Mouse (Mus musculus) spleen, adult 18-20 months (tissue): ENCODE results near the gene Tpm4.
"Not testable (repeated sequence)": the region's sequence is repeated elsewhere in the genome, so short reads cannot be mapped to it uniquely, and the experiment has no call there.

ENCODE experiments used
- DNase-seq, 2 experiments: peaks; one replicate each; pipeline ENCODE4 v3.0.0; 2022; ENCODE audit warnings: mixed read lengths in 2 of 2

Gene Tpm4

GRCm38 (mm10) chr8:72134756-72135445, at the start of gene Tpm4:
Gene Tpm4, plus strand, starts transcription at chr8:72134975.
- DNase-seq: peak; percentile 70 to 72

- DNase-seq: not testable (repeated sequence)
Observed at GRCm38 (mm10) chr8:72087611-72088010, 47.2 kb upstream of the Tpm4 start.

GRCm38 (mm10) chr8:72096721-72097120, 38.1 kb upstream of the Tpm4 start:
- DNase-seq: not testable (repeated sequence)

- peak; percentile 20 for DNase-seq
Observed at GRCm38 (mm10) chr8:72099377-72100103, 35.2 kb upstream of the Tpm4 start.

GRCm38 (mm10) chr8:72105165-72105564, 29.6 kb upstream of the Tpm4 start:
- DNase-seq: peak in 1 of 2 experiments; percentile 20

DNA sequence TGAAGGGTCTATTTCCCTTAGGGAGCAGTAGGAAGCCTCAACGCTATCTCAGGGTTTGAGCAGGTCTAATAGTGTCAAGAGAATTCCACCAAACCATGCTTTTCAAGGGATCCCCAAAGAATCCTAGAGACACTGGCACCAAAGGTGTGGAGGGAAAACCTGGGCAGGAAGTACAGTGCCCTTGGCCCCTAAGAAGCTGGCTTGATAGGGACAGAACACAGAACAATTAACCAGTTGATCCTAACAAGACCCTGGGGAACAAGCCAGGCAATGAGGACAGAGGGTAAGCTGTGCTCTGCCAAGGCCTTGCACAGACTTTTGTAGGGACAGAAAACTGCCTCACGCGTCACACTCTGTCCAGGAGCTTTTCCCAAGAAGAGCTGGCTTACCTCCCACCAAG, 28.0 kb upstream of the Tpm4 start, which contains the start of gene Olfr374:
Gene Olfr374, plus strand, starts transcription at position 301 of the 400 bp plus-strand sequence.
- no peak for DNase-seq

DNA sequence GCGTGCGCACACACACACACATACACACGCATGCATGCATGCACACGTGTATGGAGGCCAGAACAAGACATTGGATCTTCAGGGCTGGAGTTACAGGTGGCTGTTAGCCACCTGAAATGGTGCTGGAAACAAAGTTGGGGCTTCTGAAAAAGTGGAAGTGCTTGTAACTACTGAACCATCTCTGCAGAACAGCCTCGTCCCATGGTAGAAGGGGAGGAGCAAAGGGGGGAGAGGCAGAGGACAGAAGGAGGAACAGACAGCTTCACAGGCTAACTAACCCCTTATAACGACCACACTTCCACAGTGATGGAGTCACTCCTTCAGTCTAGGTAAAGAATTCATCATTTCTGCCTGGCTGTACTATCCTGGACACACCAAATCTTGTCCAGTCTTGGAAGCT, 23.9 kb upstream of the Tpm4 start:
- peak; percentile 33 to 53 for DNase-seq

- DNase-seq: peak in 1 of 2 experiments; percentile 36
Observed at GRCm38 (mm10) chr8:72112486-72112885, 22.3 kb upstream of the Tpm4 start.

DNA sequence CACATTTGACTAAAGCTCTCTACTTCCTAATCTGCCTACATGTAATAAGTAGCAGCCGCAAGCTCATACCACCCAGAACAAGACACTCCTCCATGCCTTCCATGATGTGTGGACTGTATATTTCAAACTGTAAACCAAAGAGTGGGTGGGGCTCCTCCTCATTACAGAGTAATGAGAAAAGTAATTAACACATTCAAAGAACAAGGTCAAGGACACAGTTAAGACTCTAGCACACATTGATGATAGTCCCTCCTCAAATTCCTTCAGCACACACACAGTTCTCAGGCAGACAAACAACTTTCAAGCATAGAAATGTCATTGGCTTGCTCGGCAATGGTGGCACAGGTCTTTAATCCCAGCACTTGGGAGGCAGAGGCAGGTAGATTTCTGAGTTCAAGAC, 19.6 kb upstream of the Tpm4 start:
- DNase-seq: no peak

- no peak for DNase-seq
Observed at GRCm38 (mm10) chr8:72118616-72119015, 16.2 kb upstream of the Tpm4 start.

DNA sequence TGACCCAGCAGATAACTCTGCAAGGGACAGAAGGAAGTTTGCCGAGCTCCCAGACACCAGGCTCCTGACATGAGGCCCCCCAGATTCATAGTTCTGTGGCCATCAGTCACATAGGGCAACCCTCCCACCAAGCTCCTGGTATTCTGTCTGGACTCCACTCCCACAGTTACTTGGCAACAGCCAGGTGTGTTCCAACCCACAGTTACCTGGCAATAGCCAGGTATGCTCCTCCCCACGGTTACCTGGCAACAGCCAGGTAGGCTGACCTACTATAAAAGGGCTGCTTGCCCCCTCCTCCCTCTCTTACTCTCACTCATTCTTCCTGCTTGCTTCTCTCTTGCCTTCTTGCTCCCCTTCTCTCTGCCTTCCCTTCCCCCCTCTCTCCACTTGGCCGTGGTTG, 13.3 kb upstream of the Tpm4 start:
- not testable (repeated sequence) for DNase-seq

DNA sequence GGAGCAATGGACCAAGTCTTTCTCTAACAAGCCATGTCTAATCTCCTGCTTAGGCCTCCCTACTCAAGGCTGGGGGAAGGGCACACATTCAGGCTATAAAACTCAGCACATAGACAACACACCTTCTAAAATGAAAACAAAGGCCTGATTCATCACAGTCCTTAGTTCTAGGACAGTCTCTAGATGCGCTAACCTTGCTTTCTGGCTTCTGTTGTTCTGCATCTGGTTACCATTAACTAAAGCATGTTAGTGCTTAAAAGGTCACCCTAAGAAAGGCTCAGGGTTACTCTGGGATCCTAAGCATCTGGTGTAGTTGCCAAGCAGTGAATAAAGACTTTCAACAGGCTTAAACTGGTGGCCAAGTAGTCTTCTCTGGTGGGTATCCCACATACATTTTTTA, 12.8 kb upstream of the Tpm4 start:
- no peak for DNase-seq

GRCm38 (mm10) chr8:72127834-72128233, 6.9 kb upstream of the Tpm4 start:
- DNase-seq: no peak

GRCm38 (mm10) chr8:72131251-72131650, 3.5 kb upstream of the Tpm4 start:
- DNase-seq: no peak

GRCm38 (mm10) chr8:72131901-72132300, 2.9 kb upstream of the Tpm4 start:
- DNase-seq: no peak

DNA sequence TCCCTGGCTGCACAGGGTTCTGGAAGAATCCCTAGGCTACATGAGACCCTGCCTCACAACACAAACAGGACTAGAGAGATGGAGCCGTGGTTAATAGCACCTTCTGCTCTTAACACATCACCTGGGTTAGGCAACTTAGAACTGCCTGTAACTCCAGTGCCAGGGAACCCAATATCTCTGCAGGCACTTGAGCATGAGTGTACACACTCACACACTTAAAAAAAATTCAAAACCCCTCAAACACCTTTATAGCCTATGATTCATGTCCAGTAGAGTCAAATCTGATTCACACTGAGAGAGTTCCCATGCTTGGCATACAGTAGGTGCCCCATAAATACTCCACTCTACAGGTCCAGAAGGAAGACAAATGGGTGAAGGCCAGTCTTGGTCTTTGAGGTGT, 2.4 kb upstream of the Tpm4 start:
- DNase-seq: no peak

GRCm38 (mm10) chr8:72132891-72133290, 1.9 kb upstream of the Tpm4 start:
- no peak for DNase-seq

- no peak for DNase-seq
Observed at GRCm38 (mm10) chr8:72133507-72133906, 1.3 kb upstream of the Tpm4 start.

DNA sequence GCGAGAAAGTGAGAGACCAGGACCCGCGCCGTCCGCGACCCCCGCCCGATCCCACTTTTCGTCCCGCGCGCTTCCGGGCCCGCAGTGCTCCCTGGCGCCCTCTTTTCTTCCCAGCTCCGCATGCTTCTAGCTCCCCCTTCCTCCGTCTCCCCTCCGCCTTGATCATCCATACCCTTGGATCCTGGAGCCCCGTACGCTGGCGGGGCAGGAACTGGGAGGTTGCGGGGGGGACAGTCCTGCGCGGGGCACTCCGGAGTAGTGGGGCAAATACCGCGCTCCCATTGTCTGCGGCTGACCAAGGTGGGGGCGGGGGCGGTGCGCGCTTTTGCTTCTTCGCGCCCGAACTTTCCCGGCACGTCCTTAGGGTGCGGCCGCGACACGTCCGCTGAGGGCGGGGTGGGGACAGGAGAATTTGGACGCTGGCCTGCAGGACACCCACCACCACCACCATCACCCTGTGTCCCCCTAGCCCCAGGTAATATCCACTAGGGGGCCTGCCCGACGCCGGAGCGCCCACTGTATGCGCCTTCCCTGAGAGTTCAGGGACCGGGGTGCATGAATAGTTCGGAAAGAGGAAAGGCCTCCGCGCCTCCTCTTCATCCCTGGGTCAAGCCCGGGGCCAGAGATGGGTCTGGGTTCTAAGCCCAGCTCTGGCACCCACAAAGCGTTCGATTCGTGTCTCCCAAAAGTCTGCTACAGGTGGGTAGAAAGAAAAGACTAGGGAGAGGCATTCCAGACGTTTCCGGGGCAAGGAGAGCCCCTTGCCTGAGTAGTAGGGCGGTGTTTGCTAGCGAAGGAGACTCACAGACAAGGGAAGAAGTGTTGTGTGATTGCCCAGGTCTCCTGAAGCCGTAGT, 899 bp downstream of the Tpm4 start:
- peak; percentile 58 to 65 for DNase-seq

- peak; percentile 56 to 61 for DNase-seq
Observed at GRCm38 (mm10) chr8:72136302-72136978, 1.7 kb downstream of the Tpm4 start.

- DNase-seq: no peak
Observed at GRCm38 (mm10) chr8:72137431-72137830, 2.7 kb downstream of the Tpm4 start.

- DNase-seq: no peak
Observed at GRCm38 (mm10) chr8:72138456-72138855, 3.7 kb downstream of the Tpm4 start.
